15 mouse cellular contexts compared by ENCODE assay signal in genomic region chr13:8119986-8120385, GRCm38 (mm10).
"Had no signal": no experiment of that assay in that cellular context is flagged by ENCODE, and none has a peak within 500 bp of the region (broad histone marks: within the 10 kb centered on the region; RNA-seq: fewer than 3 reads in every experiment).

No protein-coding gene starts in this region.

- H3K36me3 ChIP-seq: neural tube, embryonic 13.5 days; neural tube, embryonic 15.5 days; stomach, embryonic 15.5 days had no signal

- H3K4me3 ChIP-seq: neural tube, embryonic 13.5 days; neural tube, embryonic 15.5 days; stomach, embryonic 15.5 days had no signal

- H3K4me1 ChIP-seq: neural tube, embryonic 13.5 days; neural tube, embryonic 15.5 days; stomach, embryonic 15.5 days had no signal

- H3K9ac ChIP-seq: neural tube, embryonic 13.5 days; neural tube, embryonic 15.5 days; stomach, embryonic 15.5 days had no signal

- H3K27ac ChIP-seq: neural tube, embryonic 13.5 days; neural tube, embryonic 15.5 days; stomach, embryonic 15.5 days; stomach, postnatal 0 days had no signal

- DNase-seq: right cerebral cortex, adult 18-20 months; right cerebral cortex, postnatal 14 days; right cerebral cortex, postnatal 25 days; right cerebral cortex, postnatal 4 days; spleen, adult 18-20 months; thymus, adult 18-20 months; thymus, adult 2 months; thymus, postnatal 14 days; thymus, postnatal 25 days; thymus, postnatal 36 days; thymus, postnatal 4 days had no signal

- H3K9me3 ChIP-seq: neural tube, embryonic 13.5 days; neural tube, embryonic 15.5 days; stomach, embryonic 15.5 days had no signal

- H3K27me3 ChIP-seq: neural tube, embryonic 13.5 days; neural tube, embryonic 15.5 days; stomach, embryonic 15.5 days had no signal
